Mouse (Mus musculus) E14TG2a.4 (cell line): Measurements from ENCODE around the gene Hic2.

Source experiments
- CTCF ChIP-seq: conservative IDR thresholded peaks from 2 replicates; pipeline ENCODE4 v1.5.1; 2014; ENCODE audit warnings: low read length
- NANOG ChIP-seq: IDR thresholded peaks from 2 replicates; pipeline ENCODE4 v1.6.1; 2014; ENCODE audit warnings: borderline replicate concordance, low read length, mixed read lengths
- POU5F1 ChIP-seq: IDR thresholded peaks from 2 replicates; pipeline ENCODE4 v1.6.1; 2014; ENCODE audit warnings: low read length, borderline replicate concordance

DNA sequence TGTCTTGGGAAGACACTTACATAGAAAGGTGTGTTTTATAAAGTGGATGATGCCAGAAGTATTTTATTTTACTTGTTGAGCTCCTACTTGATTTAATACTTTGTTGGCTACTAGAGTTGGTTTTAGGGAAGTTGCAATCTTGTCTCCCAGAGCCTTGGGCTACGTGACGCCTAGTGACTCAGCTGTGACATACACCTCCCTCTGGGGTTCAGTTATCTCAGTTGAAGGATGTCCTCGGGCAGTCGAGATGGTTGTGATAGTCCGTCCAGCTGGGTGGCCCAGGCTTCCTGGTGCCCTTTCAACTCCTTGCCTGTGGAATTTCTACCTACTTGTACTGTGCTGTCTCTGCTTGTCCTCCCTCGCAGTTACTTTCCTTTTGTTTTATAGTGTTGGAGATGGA is 15.8 kb downstream of the Hic2 start:
- TF ChIP-seq CTCF (no peak), POU5F1 (no peak), NANOG (no peak)
